Mouse (Mus musculus) testis, postnatal 10 days (tissue): ENCODE data around the gene Rtca.

Experiments
- DNase-seq: peaks from one replicate; pipeline ENCODE4 v3.0.0; 2021; ENCODE audit warnings: low spot score

Gene Rtca

GRCm38 (mm10) chr3:116507772-116508351 is at the start of gene Rtca:
Gene Rtca (minus strand): TSS chr3:116508208.
- peak; percentile 99 for DNase-seq

GRCm38 (mm10) chr3:116551362-116551761 is 43.4 kb upstream of the Rtca start:
- DNase-seq = no peak

GRCm38 (mm10) chr3:116547430-116547829 is 39.4 kb upstream of the Rtca start:
- no peak for DNase-seq

GRCm38 (mm10) chr3:116542532-116542931 is 34.5 kb upstream of the Rtca start:
- DNase-seq = no peak

GRCm38 (mm10) chr3:116542070-116542469 is 34.1 kb upstream of the Rtca start:
- DNase-seq = no peak

- no peak for DNase-seq
Measured at GRCm38 (mm10) chr3:116537200-116537573, 29.2 kb upstream of the Rtca start.

GRCm38 (mm10) chr3:116536428-116537199 is 28.6 kb upstream of the Rtca start:
- DNase-seq = no peak

GRCm38 (mm10) chr3:116530826-116531225 is 22.8 kb upstream of the Rtca start:
- DNase-seq = no peak

- DNase-seq = no peak
Measured at GRCm38 (mm10) chr3:116529741-116530140, 21.7 kb upstream of the Rtca start.

GRCm38 (mm10) chr3:116520141-116520761 is 12.2 kb upstream of the Rtca start:
- DNase-seq = no peak

- DNase-seq = peak; percentile 90
Measured at GRCm38 (mm10) chr3:116512904-116513716, 5.1 kb upstream of the Rtca start, which contains the start of gene Dbt. Gene Dbt (plus strand): TSS chr3:116513070.

- peak; percentile 63 for DNase-seq
Measured at GRCm38 (mm10) chr3:116512151-116512903, 4.3 kb upstream of the Rtca start.

- no peak for DNase-seq
Measured at GRCm38 (mm10) chr3:116495671-116496070, 12.3 kb downstream of the Rtca start.

- DNase-seq = no peak
Measured at GRCm38 (mm10) chr3:116493658-116494057, 14.3 kb downstream of the Rtca start.

- no peak for DNase-seq
Measured at GRCm38 (mm10) chr3:116491923-116492454, 16.0 kb downstream of the Rtca start.

GRCm38 (mm10) chr3:116490920-116491319 is 17.1 kb downstream of the Rtca start:
- no peak for DNase-seq

GRCm38 (mm10) chr3:116483271-116483670 is 24.7 kb downstream of the Rtca start:
- no peak for DNase-seq

GRCm38 (mm10) chr3:116482724-116483123 is 25.3 kb downstream of the Rtca start:
- no peak for DNase-seq

GRCm38 (mm10) chr3:116480937-116481336 is 27.1 kb downstream of the Rtca start:
- peak; percentile 29 for DNase-seq

- DNase-seq = peak; percentile 14
Measured at GRCm38 (mm10) chr3:116480119-116480518, 27.9 kb downstream of the Rtca start.

GRCm38 (mm10) chr3:116477351-116477750 is 30.7 kb downstream of the Rtca start:
- DNase-seq = no peak
